Mouse (Mus musculus): ENCODE measurements at regions not wholly inside any gene's neighbourhood (a gene's known extent, or its start where the extent isn't known, plus 50 kb on each side); places are given as distances from the start of the nearest gene placed in this dataset.

- intact Hi-C loops (cut with DNase I), result loop anchor here (1.0 kb wide), 1 partner anchor 17 kb away; no protein-coding TSS in a partner anchor
- Histone ChIP-seq H3K4me3 (no peak overlapping the region), H3K27ac (no peak overlapping the region)
- DNase-seq, result no peak
- TF ChIP-seq CTCF (IDR thresholded peaks at IDR 0.05), result no peak
Observed at GRCm38 (mm10) chr6:75683935-75684334, 813.6 kb downstream of the Gm9008 start.

GRCm38 (mm10) chr6:75644363-75644720 lies 853.2 kb downstream of the Gm9008 start:
- H3K4me3 ChIP-seq, result no peak overlapping the region
- TF ChIP-seq CTCF (IDR thresholded peaks at IDR 0.05), result no peak
- DNase-seq, result no peak
- intact Hi-C loops (cut with DNase I), result no loop called here
- no peak overlapping the region for H3K27ac ChIP-seq

- Histone ChIP-seq H3K27ac (no peak overlapping the region), H3K4me3 (no peak overlapping the region)
- DNase-seq, result no peak
- intact Hi-C loops (cut with DNase I), result no loop called here
- no peak for TF ChIP-seq CTCF (IDR thresholded peaks at IDR 0.05)
Observed at GRCm38 (mm10) chr6:75643581-75644362, 853.8 kb downstream of the Gm9008 start.

DNA sequence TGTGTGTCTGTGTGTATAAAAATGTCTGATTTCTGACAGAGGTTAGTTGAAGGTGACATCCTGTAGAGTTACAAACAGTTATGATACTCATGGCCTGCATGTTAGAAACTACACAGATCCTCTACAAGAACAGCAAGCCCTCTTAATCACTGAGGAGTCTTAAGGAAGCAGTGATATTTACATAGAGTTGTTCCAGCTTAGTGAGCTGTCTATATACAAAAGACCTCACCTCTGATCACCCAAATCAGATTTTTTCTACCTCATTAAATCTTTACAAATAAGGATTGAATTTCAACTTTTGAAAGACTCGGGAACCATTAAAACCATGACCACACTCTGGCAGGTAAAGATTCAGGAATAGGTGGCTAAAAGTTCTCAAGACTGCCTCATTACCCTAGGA lies 861.5 kb downstream of the Gm9008 start:
- Histone ChIP-seq H3K27ac (no peak overlapping the region), H3K4me3 (no peak overlapping the region)
- no peak for DNase-seq
- intact Hi-C loops (cut with DNase I), result no loop called here
- TF ChIP-seq CTCF (IDR thresholded peaks at IDR 0.05), result no peak

DNA sequence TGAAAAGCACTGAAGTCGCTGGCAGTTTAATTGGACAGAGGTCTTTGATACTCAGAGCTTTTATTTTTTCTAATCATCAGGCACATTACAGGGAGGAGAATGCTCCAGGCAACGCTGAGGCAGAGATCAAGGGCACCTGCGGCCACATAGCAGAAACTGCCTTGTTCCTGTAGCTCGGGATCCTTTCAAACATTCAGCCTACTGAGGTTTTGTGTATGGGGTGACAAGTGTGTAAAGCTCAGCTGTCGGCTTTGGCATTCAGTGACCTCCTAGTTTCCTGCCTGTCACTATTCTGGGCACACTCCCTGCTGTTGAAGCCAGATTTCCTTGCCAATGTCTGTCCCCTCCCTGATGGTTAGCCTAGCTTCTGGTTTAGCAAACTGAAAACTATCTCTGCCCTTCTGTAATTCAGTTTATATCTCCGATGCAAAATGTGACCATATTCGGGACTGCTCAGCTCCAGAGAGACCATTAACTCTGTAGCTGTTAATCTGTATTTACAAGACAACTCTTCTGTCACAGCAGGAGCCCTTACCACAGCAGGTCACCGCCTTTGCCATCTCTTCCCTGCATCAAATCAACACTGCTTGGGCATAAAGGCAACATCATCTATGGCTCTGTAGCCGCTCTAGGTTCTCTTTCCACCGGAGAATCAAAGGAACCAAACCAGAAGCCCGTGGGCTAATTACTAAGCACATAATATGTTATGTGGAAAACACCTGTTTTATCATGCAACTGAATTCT lies 894.9 kb downstream of the Gm9008 start:
- no peak overlapping the region for H3K4me3 ChIP-seq
- no peak overlapping the region for H3K27ac ChIP-seq
- intact Hi-C loops (cut with DNase I), result no loop called here
- TF ChIP-seq CTCF (IDR thresholded peaks at IDR 0.05), result no peak
- no peak for DNase-seq

GRCm38 (mm10) chr6:75558431-75558830 lies 939.2 kb downstream of the Gm9008 start:
- Histone ChIP-seq H3K4me3 (no peak overlapping the region), H3K27ac (no peak overlapping the region)
- TF ChIP-seq CTCF (IDR thresholded peaks at IDR 0.05), result no peak
- intact Hi-C loops (cut with DNase I), result no loop called here
- no peak for DNase-seq

DNA sequence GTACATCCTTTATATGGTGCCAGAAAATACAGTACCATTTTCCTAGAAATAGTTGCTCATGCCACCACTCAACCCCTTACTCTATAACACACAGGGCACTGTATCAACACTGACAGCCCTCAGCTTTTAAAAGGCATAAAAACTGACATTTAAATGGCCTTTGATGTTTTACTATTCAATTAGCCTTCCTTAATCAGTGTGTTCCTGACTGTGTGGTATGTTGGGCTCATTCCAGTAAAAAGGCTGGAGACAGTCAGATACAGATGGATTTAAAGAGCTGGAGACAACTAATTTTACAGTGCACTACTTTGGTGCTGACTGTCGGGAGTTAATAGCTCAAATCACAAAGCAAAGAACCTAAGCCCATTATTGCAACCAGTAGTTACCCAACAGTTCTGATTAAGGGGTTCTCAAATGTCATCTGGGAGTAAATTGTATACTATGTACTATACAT lies 955.3 kb downstream of the Gm9008 start:
- no peak for DNase-seq
- no peak for TF ChIP-seq CTCF (IDR thresholded peaks at IDR 0.05)
- intact Hi-C loops (cut with DNase I), result no loop called here
- no peak overlapping the region for H3K4me3 ChIP-seq
- H3K27ac ChIP-seq, result no peak overlapping the region

DNA sequence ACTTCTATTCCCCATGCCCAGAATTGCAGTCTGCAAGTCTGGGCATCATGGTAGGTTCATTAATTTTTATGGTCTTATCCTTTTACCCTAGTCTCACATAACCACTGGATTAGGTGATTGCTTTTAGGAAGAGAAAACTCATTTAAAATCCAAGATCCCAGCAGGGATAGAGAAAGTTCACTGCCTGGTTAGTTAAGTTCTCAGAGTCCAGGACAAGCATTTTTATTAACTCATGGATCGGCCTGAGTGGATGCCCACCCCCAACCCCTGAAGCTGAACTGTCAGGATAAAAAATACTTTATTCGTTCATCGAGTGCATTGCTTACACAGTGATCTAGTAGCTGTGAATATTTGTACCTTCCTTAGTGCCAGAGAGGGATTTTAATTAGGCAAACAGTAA lies 957.9 kb downstream of the Gm9008 start:
- H3K4me3 ChIP-seq, result no peak overlapping the region
- intact Hi-C loops (cut with DNase I), result no loop called here
- DNase-seq, result no peak
- no peak for TF ChIP-seq CTCF (IDR thresholded peaks at IDR 0.05)
- no peak overlapping the region for H3K27ac ChIP-seq

Measured in gastrocnemius, adult 2 months (tissue).